Mouse (Mus musculus): Measurements from ENCODE around the gene Slc22a19.
"Not testable (repeated sequence)": the region's sequence is repeated elsewhere in the genome, so short reads cannot be mapped to it uniquely, and the experiment has no call there.

DNA sequence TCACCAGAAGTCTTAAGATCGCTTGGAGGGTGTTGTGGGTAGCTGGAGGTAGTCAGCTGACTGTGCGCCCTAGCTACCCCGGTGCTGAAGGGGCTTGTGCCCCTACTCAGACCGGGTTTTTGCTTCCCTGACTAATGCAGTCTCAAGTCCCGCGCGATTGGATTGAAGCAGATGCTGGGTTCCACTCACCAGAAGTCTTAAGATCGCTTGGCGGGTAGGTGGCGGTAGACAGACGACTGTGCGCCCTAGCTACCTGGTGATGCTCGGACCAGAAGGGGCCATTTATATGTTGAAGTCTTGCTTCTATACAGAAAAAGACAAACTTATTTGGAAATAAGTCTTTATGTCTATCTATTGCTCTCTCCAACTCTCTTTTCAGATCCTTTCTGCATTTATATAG, 42.3 kb upstream of the Slc22a19 start:
- not testable (repeated sequence) for TF ChIP-seq POLR2A (IDR thresholded peaks at IDR 0.05; ENCODE audit: insufficient read length, low read depth); MAX (IDR thresholded peaks at IDR 0.05; ENCODE audit: low read depth); USF1 (IDR thresholded peaks at IDR 0.05; ENCODE audit: low read depth); CEBPB (IDR thresholded peaks at IDR 0.05; ENCODE audit: insufficient read depth, poor library complexity, severe bottlenecking); MYOG (IDR thresholded peaks at IDR 0.05; ENCODE audit: control insufficient read depth in 1 of 3, insufficient read depth in 1 of 3, insufficient read length in 2 of 3, low read depth in 2 of 3); E2F4 (IDR thresholded peaks at IDR 0.05; ENCODE audit: insufficient read depth); REST (IDR thresholded peaks at IDR 0.05; ENCODE audit: insufficient read depth, insufficient read length); SRF (IDR thresholded peaks at IDR 0.05; ENCODE audit: control insufficient read depth, insufficient read length, low read depth)
